Mouse (Mus musculus) thymus, adult 2 months (tissue): ENCODE results near the gene Clta. TPM values are rescaled to one million over a fixed set of nuclear protein-coding genes. Genes with fewer than 3 reads are reported as not detected.

Source experiments
- DNase-seq: peaks from one replicate; pipeline ENCODE4 v3.0.0; 2021
- H3K27ac ChIP-seq: fragments of 200-500 bp; 2 replicates; pipeline ENCODE4 v1.5.1; 2012; ENCODE audit warnings: low read length, control low read depth; ENCODE audit not compliant: control insufficient read depth, insufficient read depth
- H3K27me3 ChIP-seq: fragments of 200-500 bp; 2 replicates; pipeline ENCODE4 v1.6.1; 2012; ENCODE audit warnings: mild to moderate bottlenecking, low read length, moderate library complexity, mixed read lengths; ENCODE audit not compliant: control insufficient read depth, insufficient read depth
- H3K36me3 ChIP-seq: fragments of 200-500 bp; 2 replicates; pipeline ENCODE4 v1.6.1; 2012; ENCODE audit warnings: mild to moderate bottlenecking, low read length, moderate library complexity; ENCODE audit not compliant: control insufficient read depth, insufficient read depth
- H3K4me1 ChIP-seq: fragments of 200-500 bp; replicated peaks from 2 replicates; pipeline ENCODE4 v1.6.1; 2012; ENCODE audit warnings: low read length; ENCODE audit not compliant: control insufficient read depth, insufficient read depth
- H3K4me3 ChIP-seq: fragments of 200-500 bp; 2 replicates; pipeline ENCODE4 v1.5.1; 2012; ENCODE audit warnings: mild to moderate bottlenecking, low read length, control low read depth, moderate library complexity; ENCODE audit not compliant: control insufficient read depth, insufficient read depth
- CTCF ChIP-seq: fragments of 200-500 bp; IDR thresholded peaks from 2 replicates; pipeline ENCODE4 v1.5.1; 2012; ENCODE audit warnings: mild to moderate bottlenecking, control low read depth, low read length, moderate library complexity, borderline replicate concordance; ENCODE audit not compliant: control insufficient read depth, poor library complexity, insufficient read depth; ENCODE audit errors: extremely low read depth
- POLR2A ChIP-seq: fragments of 200-500 bp; IDR thresholded peaks from 2 replicates; pipeline ENCODE4 v1.6.1; 2012; ENCODE audit warnings: mild to moderate bottlenecking, low read length, control low read depth, moderate library complexity; ENCODE audit not compliant: control insufficient read depth, poor library complexity, insufficient read depth; ENCODE audit errors: extremely low read depth
- WGBS: fragments of 180-500 bp; shearing (Covaris S2); methylation state at CpG from one replicate; pipeline ENCODE4 v1.1.7; 2018; 5-methylcytosine and 5-hydroxymethylcytosine counted together
- polyA plus RNA-seq: library from polyadenylated mRNA; depleted of rRNA; stranded (reverse); fragments of >200 nt; gene quantifications from 2 replicates; pipeline ENCODE4 v1.2.3, GENCODE M21; 2012

Clta gene
- polyA plus RNA-seq, 1 experiment = 184 TPM

GRCm38 (mm10) chr4:43972137-43972591, 32.1 kb upstream of the Clta start:
- H3K4me1 ChIP-seq = peaks cover 37% of the 10 kb centered on the region
- H3K27ac ChIP-seq = peak overlapping the region; percentile 84
- no peak for TF ChIP-seq POLR2A
- TF ChIP-seq CTCF = no peak
- H3K4me3 ChIP-seq = no peak overlapping the region
- H3K27me3 ChIP-seq = no peaks in the 10 kb centered on the region
- DNase-seq = peak; percentile 59
- WGBS = 2% methylated on average over 8 of the region's 8 CpGs
- H3K36me3 ChIP-seq = no peaks in the 10 kb centered on the region

- Histone ChIP-seq H3K27me3 (no peaks in the 10 kb centered on the region), H3K4me1 (peaks cover 37% of the 10 kb centered on the region), H3K36me3 (no peaks in the 10 kb centered on the region), H3K27ac (no peak overlapping the region), H3K4me3 (no peak overlapping the region)
- 5% methylated on average over 4 of the region's 4 CpGs for WGBS
- no peak for DNase-seq
- TF ChIP-seq CTCF (no peak), POLR2A (no peak)
These were observed 30.7 kb upstream of the Clta start for GRCm38 (mm10) chr4:43973526-43973981.

GRCm38 (mm10) chr4:43974914-43975616, 29.2 kb upstream of the Clta start:
- Histone ChIP-seq H3K4me1 (peaks cover 31% of the 10 kb centered on the region), H3K4me3 (no peak overlapping the region), H3K27me3 (no peaks in the 10 kb centered on the region), H3K27ac (no peak overlapping the region), H3K36me3 (no peaks in the 10 kb centered on the region)
- DNase-seq = no peak
- WGBS = 65% methylated on average over 10 of the region's 10 CpGs
- no peak for TF ChIP-seq POLR2A
- no peak for TF ChIP-seq CTCF

GRCm38 (mm10) chr4:43976223-43976740, 28.0 kb upstream of the Clta start:
- DNase-seq = no peak
- no peak for TF ChIP-seq POLR2A
- TF ChIP-seq CTCF = no peak
- whole genome bisulfite sequencing = 94% methylated on average over 6 of the region's 6 CpGs

GRCm38 (mm10) chr4:43978521-43979443, 25.5 kb upstream of the Clta start:
- TF ChIP-seq CTCF = no peak
- DNase-seq = no peak
- WGBS = 78% methylated on average over 17 of the region's 17 CpGs
- no peak overlapping the region for H3K27ac ChIP-seq
- no peaks in the 10 kb centered on the region for H3K36me3 ChIP-seq
- no peaks in the 10 kb centered on the region for H3K27me3 ChIP-seq
- H3K4me1 ChIP-seq = peaks cover 7% of the 10 kb centered on the region
- H3K4me3 ChIP-seq = no peak overlapping the region

More at GRCm38 (mm10) chr4:43976223-43976740, 28.0 kb upstream of the Clta start:
- no peak overlapping the region for H3K27ac ChIP-seq
- H3K4me1 ChIP-seq = peaks cover 21% of the 10 kb centered on the region
- no peaks in the 10 kb centered on the region for H3K36me3 ChIP-seq
- H3K27me3 ChIP-seq = no peaks in the 10 kb centered on the region
- H3K4me3 ChIP-seq = no peak overlapping the region

GRCm38 (mm10) chr4:43979746-43980145, 24.5 kb upstream of the Clta start:
- TF ChIP-seq CTCF (no peak), POLR2A (no peak)
- 93% methylated on average over 3 of the region's 3 CpGs for WGBS
- peaks cover 3% of the 10 kb centered on the region for H3K4me1 ChIP-seq

More at GRCm38 (mm10) chr4:43979746-43980145, 24.5 kb upstream of the Clta start:
- Histone ChIP-seq H3K27ac (no peak overlapping the region), H3K27me3 (no peaks in the 10 kb centered on the region), H3K4me3 (no peak overlapping the region), H3K36me3 (no peaks in the 10 kb centered on the region)
- no peak for DNase-seq
